In genomic region chr14:55242664-55243063, GRCm38 (mm10) we compare ENCODE assay signal across 27 mouse cellular contexts. TPM values are rescaled to one million over a fixed set of nuclear protein-coding genes. Genes with fewer than 3 reads are reported as not detected.
DNase-seq lines count a peak whose midpoint lies in the region; ATAC-seq and TF ChIP-seq lines count a peak whose summit lies in the region.
"Had no signal": no experiment of that assay in that cellular context is flagged by ENCODE, and none has a peak within 500 bp of the region (broad histone marks: within the 10 kb centered on the region; RNA-seq: fewer than 3 reads in every experiment).

No protein-coding gene starts in this region.

- TF ChIP-seq CTCF in hindbrain, postnatal 0 days (IDR thresholded peaks at IDR 0.05; ENCODE audit: low read depth), result no peak
- no peak for TF ChIP-seq CTCF in brain, embryonic 14.5 days (IDR thresholded peaks at IDR 0.05; ENCODE audit: borderline replicate concordance, extremely low read depth, insufficient read depth, insufficient read length)

- H3K27ac ChIP-seq in hindbrain, postnatal 0 days, result no peak overlapping the region
- H3K27ac ChIP-seq in hindbrain, embryonic 13.5 days, result no peak overlapping the region
- H3K27ac ChIP-seq: embryonic facial prominence, embryonic 15.5 days; heart, embryonic 10.5 days; hindbrain, embryonic 14.5 days; intestine, embryonic 15.5 days; limb, embryonic 15.5 days; liver, embryonic 15.5 days; midbrain, embryonic 13.5 days; neural tube, embryonic 13.5 days had no signal

- H3K4me2 ChIP-seq in hindbrain, postnatal 0 days (ENCODE audit: low read depth, low read length), result no peak overlapping the region
- H3K4me2 ChIP-seq in hindbrain, embryonic 13.5 days, result no peak overlapping the region
- H3K4me2 ChIP-seq: embryonic facial prominence, embryonic 15.5 days; hindbrain, embryonic 14.5 days; intestine, embryonic 15.5 days; limb, embryonic 15.5 days; liver, embryonic 15.5 days; midbrain, embryonic 13.5 days; neural tube, embryonic 13.5 days had no signal

- H3K9ac ChIP-seq in hindbrain, postnatal 0 days (replicated peaks; ENCODE audit: low read length), result no peak overlapping the region
- no peak overlapping the region for H3K9ac ChIP-seq in hindbrain, embryonic 13.5 days
- H3K9ac ChIP-seq: embryonic facial prominence, embryonic 15.5 days; hindbrain, embryonic 14.5 days; intestine, embryonic 15.5 days; limb, embryonic 15.5 days; liver, embryonic 15.5 days; midbrain, embryonic 13.5 days; neural tube, embryonic 13.5 days had no signal

- TF ChIP-seq POLR2A in brain, embryonic 14.5 days (IDR thresholded peaks at IDR 0.05; ENCODE audit: borderline replicate concordance, extremely low read depth, insufficient read depth, insufficient read length, poor library complexity, severe bottlenecking), result no peak

- no peaks in the 10 kb centered on the region for H3K36me3 ChIP-seq in hindbrain, postnatal 0 days (ENCODE audit: insufficient read depth, low read length)
- no peaks in the 10 kb centered on the region for H3K36me3 ChIP-seq in hindbrain, embryonic 13.5 days
- H3K36me3 ChIP-seq: embryonic facial prominence, embryonic 15.5 days; heart, embryonic 10.5 days; intestine, embryonic 15.5 days; limb, embryonic 15.5 days; liver, embryonic 15.5 days; midbrain, embryonic 13.5 days; neural tube, embryonic 13.5 days had no signal

- H3K4me1 ChIP-seq in hindbrain, postnatal 0 days (ENCODE audit: insufficient read depth, low read length), result no peaks in the 10 kb centered on the region
- peaks cover 3% of the 10 kb centered on the region for H3K4me1 ChIP-seq in hindbrain, embryonic 13.5 days (replicated peaks)
- H3K4me1 ChIP-seq: embryonic facial prominence, embryonic 15.5 days; heart, embryonic 10.5 days; intestine, embryonic 15.5 days; limb, embryonic 15.5 days; liver, embryonic 15.5 days; neural tube, embryonic 13.5 days had no signal

- no peak overlapping the region for H3K4me3 ChIP-seq in hindbrain, postnatal 0 days (ENCODE audit: low read length)
- no peak overlapping the region for H3K4me3 ChIP-seq in hindbrain, embryonic 13.5 days
- H3K4me3 ChIP-seq: embryonic facial prominence, embryonic 15.5 days; heart, embryonic 10.5 days; intestine, embryonic 15.5 days; limb, embryonic 15.5 days; liver, embryonic 15.5 days; midbrain, embryonic 13.5 days; neural tube, embryonic 13.5 days had no signal

- no peaks in the 10 kb centered on the region for H3K27me3 ChIP-seq in hindbrain, postnatal 0 days (ENCODE audit: insufficient read depth, low read length)
- no peaks in the 10 kb centered on the region for H3K27me3 ChIP-seq in hindbrain, embryonic 13.5 days
- H3K27me3 ChIP-seq: embryonic facial prominence, embryonic 15.5 days; intestine, embryonic 15.5 days; limb, embryonic 15.5 days; liver, embryonic 15.5 days; midbrain, embryonic 13.5 days; neural tube, embryonic 13.5 days had no signal

- ATAC-seq in hindbrain, postnatal 0 days, result no peak
- ATAC-seq in hindbrain, embryonic 13.5 days (ENCODE audit: low FRiP score), result no peak
- ATAC-seq: activated CD4-positive, CD25-positive, alpha-beta regulatory T cell, adult 4 months; intestine, embryonic 15.5 days; lung, postnatal 0 days; midbrain, embryonic 13.5 days; Patski had no signal

- WGBS in hindbrain, postnatal 0 days, result 70% methylated on average over 1 of the region's 1 CpGs
- 87% methylated on average over 1 of the region's 1 CpGs for WGBS in hindbrain, embryonic 13.5 days

- peak; percentile 51 for DNase-seq in hindbrain, postnatal 0 days (ENCODE audit: low spot score)
- peak; percentile 69 for DNase-seq in brain, embryonic 14.5 days (ENCODE audit: low read depth)
- peak; percentile 48 to 64 for DNase-seq in cerebellum, adult 18-20 months
- DNase-seq in cerebellum, postnatal 25 days, result peak; percentile 48 to 74
- no peak for DNase-seq in B cell, adult 2 months
- DNase-seq in spleen, adult 18-20 months, result no peak
- DNase-seq: adrenal gland, postnatal 14 days; embryo, embryonic 11 days; gastrocnemius, postnatal 36 days; heart, postnatal 14 days; kidney, postnatal 4 days; thymus, postnatal 25 days had no signal

- H3K9me3 ChIP-seq in hindbrain, postnatal 0 days (ENCODE audit: low read length), result no peaks in the 10 kb centered on the region
- no peaks in the 10 kb centered on the region for H3K9me3 ChIP-seq in hindbrain, embryonic 13.5 days
- H3K9me3 ChIP-seq: embryonic facial prominence, embryonic 15.5 days; heart, embryonic 10.5 days; intestine, embryonic 15.5 days; limb, embryonic 15.5 days; liver, embryonic 15.5 days; midbrain, embryonic 13.5 days; neural tube, embryonic 13.5 days had no signal

RNA-seq across cellular contexts. Expression of gene Dhrs2, which starts 20.9 kb away (rescaled TPM):
- total RNA-seq in hindbrain, postnatal 0 days (2014; rRNA removed), result 1.7 TPM in 1 of 2 replicates, not detected in the other
- 1.6 and 2.0 TPM in 2 replicates for polyA plus RNA-seq in hindbrain, postnatal 0 days (2015; fragmentation: Nextera tagmentation; extraction: Ambion mirVana)
- 0.93 and 1.3 TPM in 2 replicates for polyA plus RNA-seq in hindbrain, embryonic 13.5 days (2015; fragmentation: Nextera tagmentation; extraction: Ambion mirVana)
- 0.38 and 0.72 TPM in 2 replicates for polyA plus RNA-seq in brain, embryonic 14.5 days (2012; rRNA removed)
- total RNA-seq: adrenal gland, postnatal 14 days; gastrocnemius, postnatal 36 days; heart, postnatal 14 days; layer of hippocampus, postnatal 14 days; left cerebral cortex, postnatal 25 days had no signal
- polyA plus RNA-seq: activated CD4-positive, CD25-positive, alpha-beta regulatory T cell, adult 4 months; heart, embryonic 10.5 days; liver, embryonic 15.5 days; Patski; small intestine, adult 2 months had no signal

Comparison
In these comparisons a context has a peak if more than half of its experiments do, and no peak if none do; other contexts are left out.
1. DNase-seq: peak in hindbrain, postnatal 0 days (single experiment), brain, embryonic 14.5 days (single experiment), cerebellum, adult 18-20 months (2 of 2) and cerebellum, postnatal 25 days (2 of 2); none in B cell, adult 2 months (0 of 2) and spleen, adult 18-20 months (0 of 2).